Comparison of ENCODE assay signal across 7 mouse cellular contexts in genomic region chr2:25225811-25226379, GRCm38 (mm10). TPM values are rescaled to one million over a fixed set of nuclear protein-coding genes. Genes with fewer than 3 reads are reported as not detected.
A peak's percentile ranks its signal among the peaks of the same experiment; 100 is the strongest.
DNase-seq lines count a peak whose midpoint lies in the region; ATAC-seq lines count a peak whose summit lies in the region.

No protein-coding gene starts in this region.

- H3K4me1 ChIP-seq in lung, embryonic 16.5 days (replicated peaks; ENCODE audit: control insufficient read depth, insufficient read depth, low read length): peaks cover 20% of the 10 kb centered on the region
- peaks cover 22% of the 10 kb centered on the region for H3K4me1 ChIP-seq in forebrain, embryonic 12.5 days
- H3K4me1 ChIP-seq in limb, embryonic 12.5 days (replicated peaks): peaks cover 15% of the 10 kb centered on the region
- H3K4me1 ChIP-seq in stomach, embryonic 14.5 days (ENCODE audit: control insufficient read depth, insufficient read depth, low read length): peaks cover 8% of the 10 kb centered on the region; the same call in 1 of the 2 replicates

- peak overlapping the region; percentile 99 for H3K27ac ChIP-seq in lung, embryonic 16.5 days (ENCODE audit: low read length)
- peak overlapping the region; percentile 99 for H3K27ac ChIP-seq in forebrain, embryonic 12.5 days
- peak overlapping the region; percentile 96 for H3K27ac ChIP-seq in limb, embryonic 12.5 days
- peak overlapping the region; percentile 97 for H3K27ac ChIP-seq in stomach, embryonic 14.5 days (ENCODE audit: low read length)

- peak overlapping the region; percentile 49 for H3K4me2 ChIP-seq in lung, embryonic 16.5 days (ENCODE audit: low read depth, low read length)
- peak overlapping the region; percentile 56 for H3K4me2 ChIP-seq in forebrain, embryonic 12.5 days
- H3K4me2 ChIP-seq in limb, embryonic 12.5 days: peak overlapping the region; percentile 58
- H3K4me2 ChIP-seq in stomach, embryonic 14.5 days (replicated peaks; ENCODE audit: low read depth, low read length): peak overlapping the region; percentile 56

- peak overlapping the region; percentile 64 for H3K4me3 ChIP-seq in lung, embryonic 16.5 days (ENCODE audit: low read length)
- H3K4me3 ChIP-seq in forebrain, embryonic 12.5 days (replicated peaks): peak overlapping the region; percentile 90; the same call in 1 of the 2 replicates
- H3K4me3 ChIP-seq in limb, embryonic 12.5 days (replicated peaks): peak overlapping the region; percentile 87
- peak overlapping the region; percentile 40; the same call in 1 of the 2 replicates for H3K4me3 ChIP-seq in stomach, embryonic 14.5 days (ENCODE audit: low read depth, low read length)

- H3K27me3 ChIP-seq in lung, embryonic 16.5 days (ENCODE audit: control insufficient read depth, insufficient read depth, low read depth, low read length): no peaks in the 10 kb centered on the region
- peaks cover 8% of the 10 kb centered on the region; the same call in 1 of the 2 replicates for H3K27me3 ChIP-seq in forebrain, embryonic 12.5 days
- H3K27me3 ChIP-seq in limb, embryonic 12.5 days: peaks cover 11% of the 10 kb centered on the region
- no peaks in the 10 kb centered on the region for H3K27me3 ChIP-seq in stomach, embryonic 14.5 days (ENCODE audit: control insufficient read depth, insufficient read depth, low read length)

- peaks cover 7% of the 10 kb centered on the region for H3K36me3 ChIP-seq in lung, embryonic 16.5 days (ENCODE audit: control insufficient read depth, insufficient read depth, low read length)
- peaks cover 13% of the 10 kb centered on the region for H3K36me3 ChIP-seq in forebrain, embryonic 12.5 days (replicated peaks)
- peaks cover 21% of the 10 kb centered on the region for H3K36me3 ChIP-seq in limb, embryonic 12.5 days
- peaks cover 6% of the 10 kb centered on the region for H3K36me3 ChIP-seq in stomach, embryonic 14.5 days (ENCODE audit: control insufficient read depth, insufficient read depth, low read length)

- no peak for DNase-seq in lung, postnatal 4 days
- DNase-seq in T-cell, adult 2 months (ENCODE audit: low spot score): no peak
- DNase-seq in ovary, postnatal 14 days (ENCODE audit: low spot score): no peak

- H3K9me3 ChIP-seq in lung, embryonic 16.5 days (ENCODE audit: control insufficient read depth, low read length): no peaks in the 10 kb centered on the region
- no peaks in the 10 kb centered on the region for H3K9me3 ChIP-seq in forebrain, embryonic 12.5 days
- no peaks in the 10 kb centered on the region for H3K9me3 ChIP-seq in limb, embryonic 12.5 days
- H3K9me3 ChIP-seq in stomach, embryonic 14.5 days (ENCODE audit: control insufficient read depth, low read depth, low read length): no peaks in the 10 kb centered on the region

- ATAC-seq in lung, embryonic 16.5 days (ENCODE audit: low read depth): no peak
- no peak for ATAC-seq in forebrain, embryonic 12.5 days (ENCODE audit: low FRiP score)
- ATAC-seq in limb, embryonic 12.5 days (ENCODE audit: insufficient number of reproducible peaks, insufficient read depth, low FRiP score, low TSS enrichment, low read depth): no peak
- ATAC-seq in stomach, embryonic 14.5 days (ENCODE audit: insufficient number of reproducible peaks, insufficient read depth, low FRiP score, low read depth): no peak

- peak overlapping the region; percentile 76 for H3K9ac ChIP-seq in lung, embryonic 16.5 days (ENCODE audit: low read length)
- peak overlapping the region; percentile 66; the same call in 1 of the 2 replicates for H3K9ac ChIP-seq in forebrain, embryonic 12.5 days
- no peak overlapping the region for H3K9ac ChIP-seq in limb, embryonic 12.5 days (replicated peaks)
- no peak overlapping the region for H3K9ac ChIP-seq in stomach, embryonic 14.5 days (replicated peaks; ENCODE audit: low read depth, low read length)

- WGBS in lung, embryonic 16.5 days: 66% methylated on average over 8 of the region's 8 CpGs
- 75% methylated on average over 8 of the region's 8 CpGs for WGBS in forebrain, embryonic 12.5 days
- 76% methylated on average over 8 of the region's 8 CpGs for WGBS in limb, embryonic 12.5 days
- WGBS in stomach, embryonic 14.5 days: 72% methylated on average over 8 of the region's 8 CpGs

RNA-seq across cellular contexts. Expression of gene Tubb4b, which starts 1.4 kb away (rescaled TPM):
- polyA plus RNA-seq in lung, embryonic 16.5 days (2015; fragmentation: Nextera tagmentation; extraction: Ambion mirVana): 677 and 731 TPM in 2 replicates
- polyA plus RNA-seq in forebrain, embryonic 12.5 days (2016; fragmentation: Nextera tagmentation; extraction: Ambion mirVana): 496 and 501 TPM in 2 replicates
- polyA plus RNA-seq in limb, embryonic 12.5 days (2016; fragmentation: Nextera tagmentation; extraction: Ambion mirVana): 481 and 489 TPM in 2 replicates
- 512 and 519 TPM in 2 replicates for polyA plus RNA-seq in stomach, embryonic 14.5 days (2014; fragmentation: Nextera tagmentation; extraction: Ambion mirVana)

RNA-seq across cellular contexts. Expression of gene Fam166a, which starts 7.3 kb away (rescaled TPM):
- 0.68 TPM in 1 of 2 replicates, not detected in the other for polyA plus RNA-seq in lung, embryonic 16.5 days (2015; fragmentation: Nextera tagmentation; extraction: Ambion mirVana)
- 0.46 and 0.87 TPM in 2 replicates for polyA plus RNA-seq in forebrain, embryonic 12.5 days (2016; fragmentation: Nextera tagmentation; extraction: Ambion mirVana)
- polyA plus RNA-seq in limb, embryonic 12.5 days (2016; fragmentation: Nextera tagmentation; extraction: Ambion mirVana): not detected in 2 replicates
- not detected in 2 replicates for polyA plus RNA-seq in stomach, embryonic 14.5 days (2014; fragmentation: Nextera tagmentation; extraction: Ambion mirVana)

RNA-seq across cellular contexts. Expression of gene Slc34a3, which starts 8.3 kb away (rescaled TPM):
- polyA plus RNA-seq in lung, embryonic 16.5 days (2015; fragmentation: Nextera tagmentation; extraction: Ambion mirVana): not detected in 2 replicates
- not detected in 2 replicates for polyA plus RNA-seq in forebrain, embryonic 12.5 days (2016; fragmentation: Nextera tagmentation; extraction: Ambion mirVana)
- polyA plus RNA-seq in limb, embryonic 12.5 days (2016; fragmentation: Nextera tagmentation; extraction: Ambion mirVana): not detected in 2 replicates
- polyA plus RNA-seq in stomach, embryonic 14.5 days (2014; fragmentation: Nextera tagmentation; extraction: Ambion mirVana): 0.14 TPM in 1 of 2 replicates, not detected in the other

RNA-seq across cellular contexts. Expression of gene Rnf224, which starts 10.7 kb away (rescaled TPM):
- polyA plus RNA-seq in lung, embryonic 16.5 days (2015; fragmentation: Nextera tagmentation; extraction: Ambion mirVana): not detected in 2 replicates
- not detected in 2 replicates for polyA plus RNA-seq in forebrain, embryonic 12.5 days (2016; fragmentation: Nextera tagmentation; extraction: Ambion mirVana)
- not detected in 2 replicates for polyA plus RNA-seq in limb, embryonic 12.5 days (2016; fragmentation: Nextera tagmentation; extraction: Ambion mirVana)
- not detected in 2 replicates for polyA plus RNA-seq in stomach, embryonic 14.5 days (2014; fragmentation: Nextera tagmentation; extraction: Ambion mirVana)

RNA-seq across cellular contexts. Expression of gene Stpg3, which starts 11.5 kb away (rescaled TPM):
- polyA plus RNA-seq in lung, embryonic 16.5 days (2015; fragmentation: Nextera tagmentation; extraction: Ambion mirVana): 0.15 TPM in 1 of 2 replicates, not detected in the other
- not detected in 2 replicates for polyA plus RNA-seq in forebrain, embryonic 12.5 days (2016; fragmentation: Nextera tagmentation; extraction: Ambion mirVana)
- not detected in 2 replicates for polyA plus RNA-seq in limb, embryonic 12.5 days (2016; fragmentation: Nextera tagmentation; extraction: Ambion mirVana)
- polyA plus RNA-seq in stomach, embryonic 14.5 days (2014; fragmentation: Nextera tagmentation; extraction: Ambion mirVana): not detected in 2 replicates

Comparison
In these comparisons a context has a peak if more than half of its experiments do, and no peak if none do; other contexts are left out.
1. H3K4me3 ChIP-seq: peak in every context shown above with its lines; median percentile 90 in forebrain, embryonic 12.5 days; 87 in limb, embryonic 12.5 days; 64 in lung, embryonic 16.5 days; 40 in stomach, embryonic 14.5 days.
2. H3K9ac ChIP-seq: peak in lung, embryonic 16.5 days (single experiment) and forebrain, embryonic 12.5 days (single experiment); none in limb, embryonic 12.5 days (single experiment) and stomach, embryonic 14.5 days (single experiment).
3. Peak in every context shown above with its lines, with median percentiles within 50 percentile points of each other: H3K27ac ChIP-seq and H3K4me2 ChIP-seq.